Mouse (Mus musculus) embryonic facial prominence, embryonic 14.5 days (tissue): ENCODE data around the gene Klhl6. TPM values are rescaled to one million over a fixed set of nuclear protein-coding genes. Genes with fewer than 3 reads are reported as not detected.

Experiments used
- ATAC-seq: fragments of 200-750 bp; cut with Nextera tagmentation; 2 replicates; pipeline ENCODE4 v1.8.0; 2017; ENCODE audit warnings: low read depth, moderate number of reproducible peaks, moderate TSS enrichment
- DNase-seq: peaks from one replicate; pipeline ENCODE4 v3.0.0-alpha.2; 2015; ENCODE audit warnings: low spot score
- H3K27ac ChIP-seq: fragments of 300-500 bp; sonication (generic); replicated peaks from 2 replicates; pipeline ENCODE4 v1.5.1; 2014; ENCODE audit warnings: low read depth, mild to moderate bottlenecking, low read length, moderate library complexity
- H3K27me3 ChIP-seq: fragments of 300-500 bp; sonication (generic); replicated peaks from 2 replicates; pipeline ENCODE4 v1.6.1; 2014; ENCODE audit warnings: low read length; ENCODE audit not compliant: control insufficient read depth, insufficient read depth
- H3K36me3 ChIP-seq: fragments of 300-500 bp; sonication (generic); 2 replicates; pipeline ENCODE4 v1.6.1; 2014; ENCODE audit warnings: low read length, mixed read lengths; ENCODE audit not compliant: control insufficient read depth, insufficient read depth
- H3K4me1 ChIP-seq: fragments of 300-500 bp; sonication (generic); 2 replicates; pipeline ENCODE4 v1.6.1; 2014; ENCODE audit warnings: antibody characterized with exemption, low read length; ENCODE audit not compliant: control insufficient read depth, insufficient read depth
- H3K4me2 ChIP-seq: fragments of 300-500 bp; sonication (generic); 2 replicates; pipeline ENCODE4 v1.6.1; 2014; ENCODE audit warnings: low read depth, mild to moderate bottlenecking, low read length, moderate library complexity, mixed read lengths
- H3K4me3 ChIP-seq: fragments of 300-500 bp; sonication (generic); 2 replicates; pipeline ENCODE4 v1.5.1; 2014; ENCODE audit warnings: low read depth, mild to moderate bottlenecking, low read length
- H3K9ac ChIP-seq: fragments of 300-500 bp; sonication (generic); 2 replicates; pipeline ENCODE4 v1.6.1; 2014; ENCODE audit warnings: low read depth, mild to moderate bottlenecking, low read length, moderate library complexity, mixed read lengths
- H3K9me3 ChIP-seq: fragments of 300-500 bp; sonication (generic); 2 replicates; pipeline ENCODE4 v1.6.1; 2016; ENCODE audit warnings: low read length; ENCODE audit not compliant: control insufficient read depth
- WGBS: fragments of 180-500 bp; shearing (Covaris S2); extraction: QIAGEN DNeasy Blood & Tissue Kit; methylation state at CpG from one replicate; pipeline ENCODE4 v1.1.7; 2014; 5-methylcytosine and 5-hydroxymethylcytosine counted together
- polyA plus RNA-seq: library from polyadenylated mRNA; unstranded; fragments of >200 nt; fragmentation: Nextera tagmentation; extraction: Ambion mirVana; gene quantifications from 2 replicates; pipeline ENCODE4 v1.2.1, GENCODE M21; 2014

Gene Klhl6
- polyA plus RNA-seq, 1 experiment from 2014 or later, result 9.3 TPM

GRCm38 (mm10) chr16:19912582-19912981, 70.3 kb downstream of the Klhl6 start:
- no peak overlapping the region for H3K27ac ChIP-seq
- H3K4me3 ChIP-seq, result no peak overlapping the region
- H3K36me3 ChIP-seq, result no peaks in the 10 kb centered on the region
- no peak overlapping the region for H3K4me2 ChIP-seq
- no peaks in the 10 kb centered on the region for H3K27me3 ChIP-seq
- DNase-seq, result no peak
- no peak for ATAC-seq
- H3K4me1 ChIP-seq, result no peaks in the 10 kb centered on the region
- no peaks in the 10 kb centered on the region for H3K9me3 ChIP-seq
- no peak overlapping the region for H3K9ac ChIP-seq
- 63% methylated on average over 2 of the region's 2 CpGs for WGBS

GRCm38 (mm10) chr16:19908291-19908690, 74.5 kb downstream of the Klhl6 start:
- Histone ChIP-seq H3K27ac (no peak overlapping the region), H3K9me3 (no peaks in the 10 kb centered on the region), H3K4me1 (no peaks in the 10 kb centered on the region), H3K4me2 (no peak overlapping the region), H3K4me3 (no peak overlapping the region), H3K9ac (no peak overlapping the region), H3K27me3 (no peaks in the 10 kb centered on the region), H3K36me3 (no peaks in the 10 kb centered on the region)
- peak; percentile 8 for DNase-seq
- WGBS, result 57% methylated on average over 3 of the region's 3 CpGs
- ATAC-seq, result no peak

- no peak overlapping the region for H3K4me2 ChIP-seq
- no peak overlapping the region for H3K4me3 ChIP-seq
- H3K36me3 ChIP-seq, result no peaks in the 10 kb centered on the region
- H3K27ac ChIP-seq, result no peak overlapping the region
- WGBS, result 33% methylated on average over 2 of the region's 2 CpGs
- H3K27me3 ChIP-seq, result no peaks in the 10 kb centered on the region
- H3K9me3 ChIP-seq, result no peaks in the 10 kb centered on the region
- peak; percentile 60 for DNase-seq
- no peak for ATAC-seq
- no peak overlapping the region for H3K9ac ChIP-seq
- H3K4me1 ChIP-seq, result no peaks in the 10 kb centered on the region
These were observed 75.7 kb downstream of the Klhl6 start for GRCm38 (mm10) chr16:19907103-19907502.

- ATAC-seq (no peak), DNase-seq (no peak)
- H3K4me2 ChIP-seq, result no peak overlapping the region
- H3K4me1 ChIP-seq, result no peaks in the 10 kb centered on the region
- no peak overlapping the region for H3K4me3 ChIP-seq
- no peak overlapping the region for H3K27ac ChIP-seq
- H3K27me3 ChIP-seq, result no peaks in the 10 kb centered on the region
- 51% methylated on average over 2 of the region's 2 CpGs for WGBS
- H3K36me3 ChIP-seq, result no peaks in the 10 kb centered on the region
- H3K9me3 ChIP-seq, result no peaks in the 10 kb centered on the region
- H3K9ac ChIP-seq, result no peak overlapping the region
These were observed 77.9 kb downstream of the Klhl6 start for GRCm38 (mm10) chr16:19904734-19905479.

GRCm38 (mm10) chr16:19903792-19904191, 79.0 kb downstream of the Klhl6 start:
- no peak for DNase-seq
- no peak overlapping the region for H3K27ac ChIP-seq
- H3K4me3 ChIP-seq, result no peak overlapping the region
- H3K4me2 ChIP-seq, result no peak overlapping the region
- H3K27me3 ChIP-seq, result no peaks in the 10 kb centered on the region
- H3K36me3 ChIP-seq, result no peaks in the 10 kb centered on the region
- H3K4me1 ChIP-seq, result no peaks in the 10 kb centered on the region
- ATAC-seq, result no peak
- H3K9ac ChIP-seq, result no peak overlapping the region
- 89% methylated on average over 1 of the region's 1 CpGs for WGBS
- H3K9me3 ChIP-seq, result no peaks in the 10 kb centered on the region

Other genes with a start within 250 kb of the Klhl6 start
- 17.5 and 19.8 TPM in 2 replicates for gene B3gnt5, start 222.8 kb downstream of the Klhl6 start, polyA plus RNA-seq
- 23.1 and 27.5 TPM in 2 replicates for gene Klhl24, start 114.5 kb upstream of the Klhl6 start, polyA plus RNA-seq
- gene Yeats2, start 158.0 kb upstream of the Klhl6 start, polyA plus RNA-seq, result 25.4 and 31.3 TPM in 2 replicates